Mouse (Mus musculus) stomach, postnatal 0 days (tissue): Measurements from ENCODE around the gene Fer. TPM values are rescaled to one million over a fixed set of nuclear protein-coding genes. Genes with fewer than 3 reads are reported as not detected.

ENCODE experiments used
- ATAC-seq: fragments of 200-750 bp; cut with Nextera tagmentation; 2 replicates; pipeline ENCODE4 v1.8.0; 2017; ENCODE audit not compliant: low FRiP score, low TSS enrichment
- DNase-seq: peaks from one replicate; pipeline ENCODE4 v3.0.0-alpha.2; 2016; ENCODE audit warnings: low spot score
- H3K27ac ChIP-seq: fragments of 300-500 bp; sonication (generic); replicated peaks from 2 replicates; pipeline ENCODE4 v1.5.1; 2014; ENCODE audit warnings: mild to moderate bottlenecking, control low read depth
- H3K27me3 ChIP-seq: fragments of 300-500 bp; sonication (generic); 2 replicates; pipeline ENCODE4 v1.6.1; 2014; ENCODE audit warnings: low read length; ENCODE audit not compliant: control insufficient read depth, insufficient read depth
- H3K36me3 ChIP-seq: fragments of 300-500 bp; sonication (generic); 2 replicates; pipeline ENCODE4 v1.6.1; 2014; ENCODE audit warnings: low read length, mixed read lengths; ENCODE audit not compliant: control insufficient read depth, insufficient read depth
- H3K4me1 ChIP-seq: fragments of 300-500 bp; sonication (generic); replicated peaks from 2 replicates; pipeline ENCODE4 v1.6.1; 2014; ENCODE audit warnings: antibody characterized with exemption; ENCODE audit not compliant: control insufficient read depth, insufficient read depth
- H3K4me2 ChIP-seq: fragments of 300-500 bp; sonication (generic); replicated peaks from 2 replicates; pipeline ENCODE4 v1.6.1; 2014; ENCODE audit warnings: low read depth, mild to moderate bottlenecking, control low read depth, moderate library complexity
- H3K4me3 ChIP-seq: fragments of 300-500 bp; sonication (generic); 2 replicates; pipeline ENCODE4 v1.5.1; 2014; ENCODE audit warnings: low read depth, low read length, control low read depth
- H3K9ac ChIP-seq: fragments of 300-500 bp; sonication (generic); 2 replicates; pipeline ENCODE4 v1.6.1; 2014; ENCODE audit warnings: mild to moderate bottlenecking, low read length, control low read depth, mixed read lengths
- H3K9me3 ChIP-seq: fragments of 300-500 bp; sonication (generic); 2 replicates; pipeline ENCODE4 v1.6.1; 2016; ENCODE audit warnings: low read length; ENCODE audit not compliant: control insufficient read depth
- CTCF ChIP-seq: IDR thresholded peaks from 2 replicates; pipeline ENCODE4 v1.5.1; 2016; ENCODE audit warnings: antibody characterized with exemption, low read depth, mild to moderate bottlenecking, moderate library complexity
- EP300 ChIP-seq: optimal IDR thresholded peaks from 2 replicates; pipeline ENCODE3; 2016; ENCODE audit warnings: antibody characterized with exemption
- WGBS: fragments of 180-500 bp; shearing (Covaris S2); extraction: QIAGEN DNeasy Blood & Tissue Kit; methylation state at CpG from one replicate; pipeline ENCODE4 v1.1.7; 2014; 5-methylcytosine and 5-hydroxymethylcytosine counted together
- polyA plus RNA-seq: library from polyadenylated mRNA; unstranded; fragments of >200 nt; fragmentation: Nextera tagmentation; extraction: Ambion mirVana; gene quantifications from 2 replicates; pipeline ENCODE4 v1.2.1, GENCODE M21; 2015

The Fer gene
- polyA plus RNA-seq, 1 experiment from 2014 or later: 18.5 TPM

GRCm38 (mm10) chr17:64140063-64140850, 277.4 kb downstream of the Fer start:
- no peaks in the 10 kb centered on the region for H3K27me3 ChIP-seq
- WGBS: 88% methylated on average over 18 of the region's 18 CpGs
- no peak for DNase-seq
- TF ChIP-seq EP300 (no peak), CTCF (no peak)
- H3K9me3 ChIP-seq: no peaks in the 10 kb centered on the region
- H3K9ac ChIP-seq: no peak overlapping the region
- H3K27ac ChIP-seq: no peak overlapping the region
- no peak overlapping the region for H3K4me3 ChIP-seq
- H3K4me1 ChIP-seq: no peaks in the 10 kb centered on the region
- no peak for ATAC-seq
- H3K36me3 ChIP-seq: peaks cover 10% of the 10 kb centered on the region; the same call in 1 of the 2 replicates
- H3K4me2 ChIP-seq: no peak overlapping the region

GRCm38 (mm10) chr17:64141856-64142255, 279.0 kb downstream of the Fer start:
- 87% methylated on average over 9 of the region's 9 CpGs for WGBS
- no peak for DNase-seq

GRCm38 (mm10) chr17:64146409-64146808, 283.5 kb downstream of the Fer start:
- H3K4me1 ChIP-seq: no peaks in the 10 kb centered on the region
- no peak overlapping the region for H3K4me2 ChIP-seq
- no peaks in the 10 kb centered on the region for H3K9me3 ChIP-seq
- H3K27me3 ChIP-seq: no peaks in the 10 kb centered on the region
- no peak overlapping the region for H3K9ac ChIP-seq
- ATAC-seq (no peak), DNase-seq (no peak)
- TF ChIP-seq CTCF (no peak), EP300 (no peak)
- WGBS: 46% methylated on average over 4 of the region's 4 CpGs
- no peaks in the 10 kb centered on the region for H3K36me3 ChIP-seq
- H3K27ac ChIP-seq: no peak overlapping the region
- no peak overlapping the region for H3K4me3 ChIP-seq

More at GRCm38 (mm10) chr17:64141856-64142255, 279.0 kb downstream of the Fer start:
- Histone ChIP-seq H3K4me1 (no peaks in the 10 kb centered on the region), H3K4me3 (no peak overlapping the region), H3K27ac (no peak overlapping the region), H3K9ac (no peak overlapping the region), H3K4me2 (no peak overlapping the region), H3K36me3 (peaks cover 10% of the 10 kb centered on the region; the same call in 1 of the 2 replicates), H3K9me3 (no peaks in the 10 kb centered on the region), H3K27me3 (no peaks in the 10 kb centered on the region)
- no peak for TF ChIP-seq EP300
- no peak for TF ChIP-seq CTCF
- ATAC-seq: no peak

DNA sequence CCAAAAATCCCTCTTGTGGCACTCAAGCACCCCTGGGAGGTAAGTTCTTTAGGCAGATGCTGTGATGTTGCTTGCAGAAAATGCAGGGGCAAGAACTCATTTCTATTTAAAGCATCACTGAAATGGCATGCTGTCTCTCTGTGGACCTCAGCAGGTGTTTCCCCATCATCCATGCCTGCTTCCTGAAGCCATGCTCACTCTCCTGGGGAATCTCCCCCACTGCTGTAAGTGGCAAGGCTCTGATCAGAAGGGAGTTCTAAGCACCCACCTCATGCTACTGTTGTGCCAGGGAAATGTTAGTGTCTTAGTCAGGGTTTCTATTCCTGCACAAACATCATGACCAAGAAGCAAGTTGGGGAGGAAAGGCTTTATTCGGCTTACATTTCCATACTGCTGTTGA, 287.9 kb downstream of the Fer start:
- DNase-seq: no peak
- Histone ChIP-seq H3K9me3 (no peaks in the 10 kb centered on the region), H3K27me3 (no peaks in the 10 kb centered on the region), H3K4me1 (no peaks in the 10 kb centered on the region), H3K36me3 (no peaks in the 10 kb centered on the region), H3K4me2 (no peak overlapping the region), H3K27ac (no peak overlapping the region), H3K4me3 (no peak overlapping the region), H3K9ac (no peak overlapping the region)
- no peak for ATAC-seq
- 90% methylated on average over 1 of the region's 1 CpGs for WGBS
- TF ChIP-seq EP300 (no peak), CTCF (no peak)

DNA sequence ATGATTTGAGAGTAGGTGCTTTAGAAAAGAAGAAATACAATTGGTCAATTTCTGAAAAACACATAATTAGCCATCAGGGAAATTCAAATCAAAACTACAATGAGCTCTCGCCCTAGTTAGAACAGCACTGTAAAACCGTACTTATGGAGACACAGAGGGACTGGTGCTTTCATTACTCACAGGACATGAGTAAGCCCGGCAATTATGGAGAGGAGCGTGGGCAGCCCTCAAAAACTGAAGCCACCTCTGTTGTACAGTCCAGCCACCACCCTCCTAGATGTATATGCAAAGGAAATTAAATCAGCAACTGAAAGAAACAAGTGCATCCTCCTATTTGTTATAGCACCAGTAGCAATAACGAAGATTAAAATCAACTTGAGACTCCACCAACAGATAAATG, 304.9 kb downstream of the Fer start:
- no peak for ATAC-seq
- WGBS: 94% methylated on average over 5 of the region's 5 CpGs
- H3K36me3 ChIP-seq: no peaks in the 10 kb centered on the region
- no peaks in the 10 kb centered on the region for H3K9me3 ChIP-seq
- H3K27ac ChIP-seq: no peak overlapping the region
- TF ChIP-seq EP300 (no peak), CTCF (no peak)
- H3K4me2 ChIP-seq: no peak overlapping the region
- H3K27me3 ChIP-seq: no peaks in the 10 kb centered on the region
- no peak overlapping the region for H3K4me3 ChIP-seq
- no peaks in the 10 kb centered on the region for H3K4me1 ChIP-seq
- no peak overlapping the region for H3K9ac ChIP-seq
- DNase-seq: no peak

DNA sequence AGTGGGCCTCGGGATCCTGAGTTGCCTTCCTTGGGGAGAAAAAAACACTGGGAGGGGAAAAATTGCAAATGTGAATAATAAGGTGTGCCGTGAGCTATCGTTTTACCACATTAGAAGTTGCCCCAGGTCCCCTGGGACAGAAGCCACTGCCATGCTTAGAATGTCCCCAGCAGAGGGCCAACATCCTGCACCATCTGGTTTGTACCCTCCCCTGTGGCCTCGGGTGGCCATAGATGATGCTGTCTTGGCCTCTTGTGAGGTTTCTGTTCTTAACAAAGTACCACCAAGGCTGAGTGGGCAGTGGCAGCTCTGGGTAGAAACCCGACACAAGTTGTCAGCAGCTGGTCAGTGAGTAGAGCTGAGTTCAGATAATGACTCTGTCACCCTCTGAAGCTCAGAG, 307.2 kb downstream of the Fer start:
- Histone ChIP-seq H3K9me3 (no peaks in the 10 kb centered on the region), H3K4me3 (no peak overlapping the region), H3K9ac (no peak overlapping the region), H3K4me1 (no peaks in the 10 kb centered on the region), H3K27ac (no peak overlapping the region), H3K27me3 (no peaks in the 10 kb centered on the region), H3K4me2 (no peak overlapping the region), H3K36me3 (no peaks in the 10 kb centered on the region)
- no peak for TF ChIP-seq EP300
- no peak for TF ChIP-seq CTCF
- WGBS: 63% methylated on average over 5 of the region's 5 CpGs
- DNase-seq: no peak
- no peak for ATAC-seq
